Mouse (Mus musculus) hematopoietic stem cell, adult 5-6 weeks (primary cell): ENCODE data around the gene Adk. TPM values are rescaled to one million over a fixed set of nuclear protein-coding genes. Genes with fewer than 3 reads are reported as not detected.

Source experiments
- ATAC-seq, 2 experiments: fragments of 125-278 bp in 1 of 2; replicated peaks in 1 of 2; 2 replicates each; pipeline ENCODE4 v1.8.0; 2016 to 2017; ENCODE audit warnings: inconsistent platforms in 2 of 2, mild to moderate bottlenecking in 2 of 2, moderate number of reproducible peaks in 2 of 2, low read depth in 1 of 2, moderate TSS enrichment in 1 of 2; ENCODE audit not compliant: low FRiP score in 2 of 2, poor library complexity in 2 of 2, severe bottlenecking in 2 of 2, insufficient read depth in 1 of 2, low TSS enrichment in 1 of 2
- total RNA-seq: library from RNA; stranded (forward); fragments of 172-1452, 232-1000 nt; gene quantifications from 2 replicates; pipeline ENCODE4 v1.2.3, GENCODE M21; 2017

The Adk gene
- total RNA-seq, 1 experiment from 2014 or later: 55.9 TPM

GRCm38 (mm10) chr14:21053586-21053985, 1.2 kb downstream of the Adk start:
- no peak for ATAC-seq

- no peak for ATAC-seq
These were observed 6.6 kb downstream of the Adk start for GRCm38 (mm10) chr14:21058972-21059371.

- no peak for ATAC-seq
These were observed 10.6 kb downstream of the Adk start for GRCm38 (mm10) chr14:21062766-21063513.

- ATAC-seq: no peak
These were observed 11.9 kb downstream of the Adk start for GRCm38 (mm10) chr14:21064321-21064720.

- ATAC-seq: no peak
These were observed 13.3 kb downstream of the Adk start for GRCm38 (mm10) chr14:21065490-21066162.

GRCm38 (mm10) chr14:21069594-21069993, 17.2 kb downstream of the Adk start:
- ATAC-seq: no peak

- ATAC-seq: no peak
These were observed 21.6 kb downstream of the Adk start for GRCm38 (mm10) chr14:21073981-21074380.

GRCm38 (mm10) chr14:21074398-21075320, 22.3 kb downstream of the Adk start:
- ATAC-seq: no peak

- peak; percentile 85 to 90 for ATAC-seq
These were observed 23.6 kb downstream of the Adk start for GRCm38 (mm10) chr14:21075751-21076500.

GRCm38 (mm10) chr14:21076501-21077194, 24.3 kb downstream of the Adk start:
- ATAC-seq: no peak

GRCm38 (mm10) chr14:21077939-21078338, 25.6 kb downstream of the Adk start:
- ATAC-seq: no peak

- ATAC-seq: no peak
These were observed 26.1 kb downstream of the Adk start for GRCm38 (mm10) chr14:21078511-21078910.

- ATAC-seq: no peak
These were observed 30.4 kb downstream of the Adk start for GRCm38 (mm10) chr14:21082823-21083222.

GRCm38 (mm10) chr14:21085666-21086065, 33.3 kb downstream of the Adk start:
- ATAC-seq: no peak

GRCm38 (mm10) chr14:21086106-21086505, 33.7 kb downstream of the Adk start:
- ATAC-seq: no peak

GRCm38 (mm10) chr14:21086827-21087351, 34.5 kb downstream of the Adk start:
- ATAC-seq: no peak
